12 mouse cellular contexts compared by ENCODE assay signal in genomic region chr10:71713456-71713855, GRCm38 (mm10).
"Had no signal": no experiment of that assay in that cellular context is flagged by ENCODE, and none has a peak within 500 bp of the region (broad histone marks: within the 10 kb centered on the region; RNA-seq: fewer than 3 reads in every experiment).

No protein-coding gene starts in this region.

- DNase-seq: kidney, adult 2 months; kidney, postnatal 10 days; kidney, postnatal 36 days; liver, embryonic 13.5 days; lung, adult 2 months; lung, postnatal 14 days; lung, postnatal 4 days; midbrain, embryonic 14.5 days; thymus, adult 2 months; thymus, postnatal 14 days; thymus, postnatal 4 days had no signal

- ATAC-seq: intestine, embryonic 16.5 days had no signal
